Mouse (Mus musculus) embryonic facial prominence, embryonic 13.5 days (tissue): Measurements from ENCODE around the gene Yars. TPM values are rescaled to one million over a fixed set of nuclear protein-coding genes. Genes with fewer than 3 reads are reported as not detected.
"Not testable (repeated sequence)": the region's sequence is repeated elsewhere in the genome, so short reads cannot be mapped to it uniquely, and the experiment has no call there.

Experiments
- ATAC-seq: fragments of 200-750 bp; cut with Nextera tagmentation; 2 replicates; pipeline ENCODE4 v1.8.0; 2017; ENCODE audit warnings: low read depth; ENCODE audit not compliant: insufficient number of reproducible peaks, insufficient read depth, low FRiP score, low TSS enrichment
- H3K27ac ChIP-seq: fragments of 300-500 bp; sonication (generic); 2 replicates; pipeline ENCODE4 v1.5.1; 2015; ENCODE audit warnings: moderate library complexity, mild to moderate bottlenecking, inconsistent platforms
- H3K27me3 ChIP-seq: fragments of 300-500 bp; sonication (generic); 2 replicates; pipeline ENCODE4 v1.6.1; 2015; ENCODE audit warnings: mild to moderate bottlenecking, inconsistent platforms
- H3K36me3 ChIP-seq: fragments of 300-500 bp; sonication (generic); 2 replicates; pipeline ENCODE4 v1.6.1; 2015; ENCODE audit warnings: mild to moderate bottlenecking, inconsistent platforms
- H3K4me1 ChIP-seq: fragments of 300-500 bp; sonication (generic); 2 replicates; pipeline ENCODE4 v1.6.1; 2015; ENCODE audit warnings: inconsistent platforms
- H3K4me2 ChIP-seq: fragments of 300-500 bp; sonication (generic); 2 replicates; pipeline ENCODE4 v1.6.1; 2015; ENCODE audit warnings: moderate library complexity, mild to moderate bottlenecking, inconsistent platforms
- H3K4me3 ChIP-seq: fragments of 300-500 bp; sonication (generic); 2 replicates; pipeline ENCODE4 v1.5.1; 2015; ENCODE audit warnings: mild to moderate bottlenecking, inconsistent platforms
- H3K9ac ChIP-seq: fragments of 300-500 bp; sonication (generic); 2 replicates; pipeline ENCODE4 v1.6.1; 2015; ENCODE audit warnings: mild to moderate bottlenecking, inconsistent platforms
- H3K9me3 ChIP-seq: fragments of 300-500 bp; sonication (generic); 2 replicates; pipeline ENCODE4 v1.6.1; 2016; ENCODE audit warnings: inconsistent platforms
- WGBS: fragments of 180-500 bp; shearing (Covaris S2); methylation state at CpG from one replicate; pipeline ENCODE4 v1.1.7; 2015; ENCODE audit warnings: mixed read lengths; 5-methylcytosine and 5-hydroxymethylcytosine counted together
- polyA plus RNA-seq: library from polyadenylated mRNA; unstranded; fragments of >200 nt; fragmentation: Nextera tagmentation; extraction: Ambion mirVana; gene quantifications from 2 replicates; pipeline ENCODE4 v1.2.1, GENCODE M21; 2015

Gene Yars
- polyA plus RNA-seq, 1 experiment from 2014 or later: 80.0 TPM

- ATAC-seq: no peak
- peak overlapping the region; percentile 86; the same call in 1 of the 2 replicates for H3K4me2 ChIP-seq
- H3K36me3 ChIP-seq: peaks cover 27% of the 10 kb centered on the region
- no peak overlapping the region for H3K9ac ChIP-seq
- no peak overlapping the region for H3K27ac ChIP-seq
- H3K9me3 ChIP-seq: no peaks in the 10 kb centered on the region
- 0 out of 2 replicates have a peak overlapping the region, but pooled peaks have one; percentile 65 for H3K4me3 ChIP-seq
- 56% methylated on average over 5 of the region's 5 CpGs for WGBS
- peaks cover 27% of the 10 kb centered on the region for H3K4me1 ChIP-seq
- H3K27me3 ChIP-seq: no peaks in the 10 kb centered on the region
These were observed 2.1 kb downstream of the Yars start for GRCm38 (mm10) chr4:129191691-129192090.

GRCm38 (mm10) chr4:129194280-129194679 lies 4.7 kb downstream of the Yars start:
- Histone ChIP-seq H3K4me1 (peaks cover 15% of the 10 kb centered on the region), H3K9ac (no peak overlapping the region), H3K4me2 (no peak overlapping the region), H3K36me3 (peaks cover 48% of the 10 kb centered on the region), H3K4me3 (no peak overlapping the region), H3K9me3 (no peaks in the 10 kb centered on the region), H3K27ac (no peak overlapping the region), H3K27me3 (no peaks in the 10 kb centered on the region)
- WGBS: 100% methylated on average over 1 of the region's 1 CpGs
- ATAC-seq: no peak

DNA sequence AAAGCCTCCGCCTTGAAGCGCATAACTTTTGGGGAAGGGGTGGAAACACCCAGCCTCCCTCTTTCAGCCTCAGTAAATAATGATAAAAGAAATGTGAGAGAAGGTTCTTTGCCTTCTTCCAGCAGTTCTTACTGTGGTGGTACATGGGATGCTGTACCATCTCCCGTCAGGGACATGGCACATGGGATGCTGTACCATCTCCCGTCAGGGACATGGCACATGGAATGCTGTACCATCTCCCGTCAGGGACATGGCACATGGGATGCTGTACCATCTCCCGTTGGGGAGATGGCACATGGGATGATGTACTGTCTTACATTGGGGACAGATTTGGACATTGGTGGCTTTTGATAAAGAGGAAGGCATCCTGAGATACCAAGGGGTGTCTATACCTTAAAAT lies 8.0 kb downstream of the Yars start:
- peaks cover 75% of the 10 kb centered on the region for H3K36me3 ChIP-seq
- H3K4me2 ChIP-seq: no peak overlapping the region
- H3K9me3 ChIP-seq: no peaks in the 10 kb centered on the region
- 90% methylated on average over 6 of the region's 6 CpGs for WGBS
- no peak for ATAC-seq
- no peaks in the 10 kb centered on the region for H3K27me3 ChIP-seq
- no peak overlapping the region for H3K4me3 ChIP-seq
- no peak overlapping the region for H3K27ac ChIP-seq
- no peaks in the 10 kb centered on the region for H3K4me1 ChIP-seq
- no peak overlapping the region for H3K9ac ChIP-seq

DNA sequence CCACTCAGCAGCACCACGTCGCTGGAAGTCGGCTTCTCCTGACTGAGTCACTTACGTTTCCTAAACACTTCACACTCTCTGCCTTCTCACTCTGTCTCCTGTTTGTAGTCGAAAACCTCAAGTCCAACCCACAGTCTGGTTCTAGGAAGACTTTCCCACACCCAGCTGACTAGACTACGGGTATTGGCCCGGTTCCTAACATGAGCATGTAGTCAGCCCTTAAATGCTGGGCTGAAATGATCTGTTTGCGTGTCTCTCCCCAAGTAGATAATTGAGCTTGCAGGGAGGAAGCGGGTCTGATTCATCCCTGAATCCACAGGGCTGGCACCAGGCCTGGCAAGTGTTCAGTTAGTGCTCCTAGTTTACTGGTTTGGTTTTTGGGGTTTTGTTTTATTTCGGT lies 15.1 kb downstream of the Yars start:
- Histone ChIP-seq H3K4me3 (no peak overlapping the region), H3K9me3 (no peaks in the 10 kb centered on the region), H3K4me2 (no peak overlapping the region), H3K36me3 (peaks cover 93% of the 10 kb centered on the region), H3K27ac (no peak overlapping the region), H3K9ac (no peak overlapping the region), H3K4me1 (no peaks in the 10 kb centered on the region), H3K27me3 (no peaks in the 10 kb centered on the region)
- ATAC-seq: no peak
- WGBS: 87% methylated on average over 10 of the region's 10 CpGs

GRCm38 (mm10) chr4:129206792-129207191 lies 17.2 kb downstream of the Yars start:
- ATAC-seq: no peak
- 90% methylated on average over 8 of the region's 8 CpGs for WGBS
- H3K36me3 ChIP-seq: peaks cover 93% of the 10 kb centered on the region

DNA sequence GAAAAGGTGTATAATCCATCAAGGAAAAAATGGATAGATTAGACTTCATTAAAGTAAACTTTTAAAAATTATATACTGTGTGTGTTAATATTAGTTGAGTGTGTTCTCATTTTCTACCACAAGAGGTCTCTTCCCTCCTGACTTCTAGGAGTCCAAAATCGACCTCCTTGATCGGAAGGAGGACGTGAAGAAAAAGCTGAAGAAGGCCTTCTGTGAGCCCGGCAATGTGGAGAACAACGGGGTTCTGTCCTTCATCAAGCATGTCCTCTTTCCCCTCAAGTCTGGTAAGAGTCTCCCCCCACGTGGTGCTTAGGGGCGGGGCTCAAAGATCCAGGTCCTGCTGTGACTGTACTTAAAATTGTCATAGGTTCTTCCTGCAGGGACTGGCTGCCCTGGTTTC lies 19.9 kb downstream of the Yars start:
- 52% methylated on average over 7 of the region's 7 CpGs for WGBS
- 0 out of 2 replicates have a peak, but pooled peaks cover 3% of the 10 kb centered on the region for H3K4me1 ChIP-seq
- H3K36me3 ChIP-seq: peaks cover 90% of the 10 kb centered on the region
- H3K27me3 ChIP-seq: no peaks in the 10 kb centered on the region
- ATAC-seq: no peak
- H3K9ac ChIP-seq: no peak overlapping the region
- no peak overlapping the region for H3K4me2 ChIP-seq
- H3K4me3 ChIP-seq: no peak overlapping the region
- no peak overlapping the region for H3K27ac ChIP-seq
- no peaks in the 10 kb centered on the region for H3K9me3 ChIP-seq

More at GRCm38 (mm10) chr4:129206792-129207191, 17.2 kb downstream of the Yars start:
- Histone ChIP-seq H3K9me3 (no peaks in the 10 kb centered on the region), H3K4me3 (no peak overlapping the region), H3K4me2 (no peak overlapping the region), H3K9ac (no peak overlapping the region), H3K27ac (no peak overlapping the region), H3K27me3 (no peaks in the 10 kb centered on the region), H3K4me1 (no peaks in the 10 kb centered on the region)

GRCm38 (mm10) chr4:129211461-129211860 lies 21.9 kb downstream of the Yars start:
- 81% methylated on average over 4 of the region's 4 CpGs for WGBS
- H3K4me2 ChIP-seq: no peak overlapping the region
- 0 out of 2 replicates have a peak, but pooled peaks cover 3% of the 10 kb centered on the region for H3K4me1 ChIP-seq
- H3K4me3 ChIP-seq: no peak overlapping the region
- ATAC-seq: no peak
- no peaks in the 10 kb centered on the region for H3K9me3 ChIP-seq
- H3K27me3 ChIP-seq: no peaks in the 10 kb centered on the region
- H3K9ac ChIP-seq: no peak overlapping the region
- peaks cover 88% of the 10 kb centered on the region for H3K36me3 ChIP-seq
- H3K27ac ChIP-seq: no peak overlapping the region

- Histone ChIP-seq H3K36me3 (peaks cover 89% of the 10 kb centered on the region), H3K4me1 (peaks cover 10% of the 10 kb centered on the region; the same call in 1 of the 2 replicates)
- 71% methylated on average over 3 of the region's 3 CpGs for whole genome bisulfite sequencing
- not testable (repeated sequence) for H3K4me2 ChIP-seq, H3K27ac ChIP-seq, H3K27me3 ChIP-seq, H3K9ac ChIP-seq, ATAC-seq, H3K9me3 ChIP-seq, H3K4me3 ChIP-seq
These were observed 22.9 kb downstream of the Yars start for GRCm38 (mm10) chr4:129212486-129212885.

DNA sequence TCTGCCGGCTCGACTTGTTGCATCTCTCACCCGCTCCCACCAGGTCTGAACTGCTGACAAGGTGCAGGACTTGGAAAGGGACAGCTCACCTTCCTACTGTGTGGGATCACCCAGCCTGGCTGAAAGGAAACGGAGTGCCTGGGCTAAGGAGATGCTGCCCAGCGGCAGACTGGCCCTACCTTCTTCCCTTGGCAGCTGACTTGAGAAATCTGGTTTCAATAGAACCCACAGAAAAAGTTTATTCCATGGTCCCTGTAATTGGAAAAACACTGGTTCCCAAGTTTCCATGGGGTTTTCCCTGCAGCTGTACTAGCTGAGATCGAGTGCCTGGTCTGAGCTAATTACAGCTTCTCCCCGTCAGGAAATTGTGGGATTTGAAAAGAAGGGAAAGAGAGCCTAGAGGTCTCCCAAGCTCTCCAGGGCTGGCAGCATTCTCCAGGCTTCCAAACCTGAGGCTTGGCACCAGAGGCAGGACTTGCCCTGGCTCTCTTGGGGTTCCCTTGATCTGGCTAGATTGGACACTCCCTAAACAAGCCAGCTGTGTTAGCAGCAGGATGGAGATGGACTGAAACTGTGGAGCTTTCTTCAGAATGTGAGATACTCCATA lies 29.1 kb downstream of the Yars start:
- WGBS: 32% methylated on average over 7 of the region's 7 CpGs
- H3K27me3 ChIP-seq: peaks cover 20% of the 10 kb centered on the region
- H3K27ac ChIP-seq: peak overlapping the region; percentile 89
- H3K4me1 ChIP-seq: peaks cover 59% of the 10 kb centered on the region
- peaks cover 91% of the 10 kb centered on the region for H3K36me3 ChIP-seq
- H3K9me3 ChIP-seq: no peaks in the 10 kb centered on the region
- peak; percentile 44; the same call in 1 of the 2 replicates for ATAC-seq
- 0 out of 2 replicates have a peak overlapping the region, but pooled peaks have one; percentile 14 for H3K4me2 ChIP-seq
- H3K9ac ChIP-seq: peak overlapping the region; percentile 11; the same call in 1 of the 2 replicates
- H3K4me3 ChIP-seq: no peak overlapping the region

GRCm38 (mm10) chr4:129219198-129219597 lies 29.6 kb downstream of the Yars start:
- peak overlapping the region; percentile 89 for H3K27ac ChIP-seq
- peak overlapping the region; percentile 11; the same call in 1 of the 2 replicates for H3K9ac ChIP-seq
- 58% methylated on average over 10 of the region's 10 CpGs for WGBS
- H3K36me3 ChIP-seq: peaks cover 91% of the 10 kb centered on the region
- peaks cover 64% of the 10 kb centered on the region for H3K4me1 ChIP-seq
- H3K27me3 ChIP-seq: peaks cover 25% of the 10 kb centered on the region
- H3K4me2 ChIP-seq: 0 out of 2 replicates have a peak overlapping the region, but pooled peaks have one; percentile 14
- H3K9me3 ChIP-seq: no peaks in the 10 kb centered on the region
- no peak overlapping the region for H3K4me3 ChIP-seq
- no peak for ATAC-seq

- H3K9me3 ChIP-seq: no peaks in the 10 kb centered on the region
- H3K4me1 ChIP-seq: peaks cover 77% of the 10 kb centered on the region
- H3K4me3 ChIP-seq: no peak overlapping the region
- 68% methylated on average over 7 of the region's 7 CpGs for WGBS
- no peak for ATAC-seq
- H3K9ac ChIP-seq: 0 out of 2 replicates have a peak overlapping the region, but pooled peaks have one; percentile 22
- H3K27ac ChIP-seq: peak overlapping the region; percentile 89; the same call in 1 of the 2 replicates
- H3K27me3 ChIP-seq: peaks cover 36% of the 10 kb centered on the region
- peaks cover 90% of the 10 kb centered on the region for H3K36me3 ChIP-seq
- H3K4me2 ChIP-seq: no peak overlapping the region
These were observed 31.0 kb downstream of the Yars start for GRCm38 (mm10) chr4:129220376-129221089.
